ENCODE assay signal across 10 mouse cellular contexts in genomic region chr19:25096986-25097385, GRCm38 (mm10).
A peak's percentile ranks its signal among the peaks of the same experiment; 100 is the strongest.
DNase-seq lines count a peak whose midpoint lies in the region; ATAC-seq and TF ChIP-seq lines count a peak whose summit lies in the region.
"Had no signal": no experiment of that assay in that cellular context is flagged by ENCODE, and none has a peak within 500 bp of the region (broad histone marks: within the 10 kb centered on the region; RNA-seq: fewer than 3 reads in every experiment).

No protein-coding gene starts in this region.

- H3K4me2 ChIP-seq in lung, postnatal 0 days (replicated peaks; ENCODE audit: low read depth, low read length) = no peak overlapping the region

- no peak overlapping the region for H3K4me3 ChIP-seq in lung, postnatal 0 days (ENCODE audit: low read depth, low read length)
- no peak overlapping the region for H3K4me3 ChIP-seq in left cerebral cortex, adult 2 months

- H3K36me3 ChIP-seq in lung, postnatal 0 days (ENCODE audit: insufficient read depth, low read length) = no peaks in the 10 kb centered on the region

- H3K9me3 ChIP-seq in lung, postnatal 0 days (ENCODE audit: low read length) = no peaks in the 10 kb centered on the region

- H3K27ac ChIP-seq in lung, postnatal 0 days (ENCODE audit: low read length) = no peak overlapping the region
- H3K27ac ChIP-seq in left cerebral cortex, adult 2 months = no peak overlapping the region

- peak; percentile 88 for ATAC-seq in lung, postnatal 0 days
- ATAC-seq: midbrain, embryonic 16.5 days had no signal

- no peaks in the 10 kb centered on the region for H3K4me1 ChIP-seq in lung, postnatal 0 days (ENCODE audit: insufficient read depth, low read depth, low read length)

- no peak for TF ChIP-seq EP300 in lung, postnatal 0 days (IDR thresholded peaks at IDR 0.05)

- TF ChIP-seq CTCF in lung, postnatal 0 days (IDR thresholded peaks at IDR 0.05) = peak; percentile 28; the same call in 1 of the 2 replicates
- TF ChIP-seq CTCF in left cerebral cortex, adult 2 months (IDR thresholded peaks at IDR 0.05) = no peak

- WGBS in lung, postnatal 0 days = 29% methylated on average over 4 of the region's 4 CpGs

- no peak overlapping the region for H3K9ac ChIP-seq in lung, postnatal 0 days (replicated peaks; ENCODE audit: low read depth)

- DNase-seq in 3T3-L1 (ENCODE audit: low read depth, low spot score) (peak; percentile 51), NIH3T3 (ENCODE audit: low read depth) (peak; percentile 62)
- peak; percentile 55 to 71 for DNase-seq in kidney, adult 8-10 months
- peak; percentile 77 for DNase-seq in lung, postnatal 0 days (ENCODE audit: low spot score)
- DNase-seq in spleen, adult 12 weeks (ENCODE audit: low spot score) = no peak
- no peak for DNase-seq in left cerebral cortex, adult 2 months (ENCODE audit: extremely low spot score in 1 of 2, low spot score in 2 of 2)
- DNase-seq in gastrocnemius, postnatal 10 days = no peak
- DNase-seq: cerebellum, adult 11 months; thymus, adult 18-20 months had no signal

- intact Hi-C loops in left cerebral cortex, adult 2 months (cut with DNase I) = no loop called here

- H3K27me3 ChIP-seq in lung, postnatal 0 days (replicated peaks; ENCODE audit: insufficient read depth, low read length) = no peaks in the 10 kb centered on the region

Comparison
In these comparisons a context has a peak if more than half of its experiments do, and no peak if none do; other contexts are left out.
1. DNase-seq: peak in 3T3-L1 (single experiment), NIH3T3 (single experiment), kidney, adult 8-10 months (2 of 2) and lung, postnatal 0 days (single experiment); none in spleen, adult 12 weeks (single experiment), left cerebral cortex, adult 2 months (0 of 2) and gastrocnemius, postnatal 10 days (single experiment).